Mouse (Mus musculus): ENCODE data around the gene Olfr316.

DNA sequence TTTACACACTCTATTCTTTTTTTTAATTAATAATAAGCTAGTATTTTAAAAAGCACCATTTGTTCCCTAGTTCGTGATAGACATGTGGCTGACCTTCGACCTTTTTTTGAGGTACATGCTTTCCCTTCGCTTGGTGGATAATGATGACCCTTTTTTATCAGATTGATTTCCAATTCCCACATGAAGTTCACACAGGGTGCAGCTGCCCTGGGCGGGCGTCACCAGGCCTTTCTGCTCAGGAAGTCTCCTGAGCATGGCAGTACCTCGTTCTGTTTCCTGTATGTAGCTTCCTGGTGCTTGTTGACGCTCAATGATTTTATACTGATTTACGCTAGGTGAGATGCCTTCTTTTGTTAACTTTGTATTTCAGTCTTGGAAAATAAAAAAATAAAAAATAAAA lies 35.8 kb downstream of the Olfr316 start:
- TF ChIP-seq CTCF (IDR thresholded peaks at IDR 0.05; ENCODE audit: borderline replicate concordance, insufficient read depth, low read length) = no peak
- no peak for TF ChIP-seq POLR2A (IDR thresholded peaks at IDR 0.05; ENCODE audit: low read depth, low read length)
